In the genomic region with DNA sequence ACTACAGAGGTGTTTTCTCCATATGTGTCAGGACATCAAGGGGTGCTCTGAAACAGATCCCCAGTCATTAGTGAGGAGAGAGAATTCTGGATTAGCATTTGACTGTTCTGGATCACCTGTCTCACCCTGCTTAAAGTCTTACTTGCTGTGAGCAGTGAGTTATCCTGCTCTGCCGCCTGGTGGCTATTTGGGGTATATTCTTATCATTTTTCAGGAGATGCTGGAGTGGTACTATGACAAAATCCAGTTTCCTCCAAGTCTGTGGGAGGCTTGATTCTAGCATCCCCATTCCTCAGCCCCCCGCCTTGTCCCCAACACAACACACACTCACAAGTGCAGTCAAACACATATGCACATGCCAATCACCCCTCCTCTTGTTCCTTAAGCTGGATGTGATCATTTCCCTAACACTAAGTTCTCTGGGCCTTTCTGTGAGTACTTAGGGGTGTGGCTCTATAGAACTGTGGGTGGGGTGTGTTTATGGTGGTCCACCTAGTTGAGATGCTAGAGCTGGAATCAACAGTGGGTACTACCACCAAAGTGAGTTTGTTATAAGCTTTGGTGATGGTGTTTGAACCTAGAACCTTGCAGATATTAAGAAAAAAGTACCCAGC, we compare ENCODE assay signal across 9 mouse cellular contexts.
DNase-seq lines count a peak whose midpoint lies in the region; ATAC-seq and TF ChIP-seq lines count a peak whose summit lies in the region.
"Had no signal": no experiment of that assay in that cellular context is flagged by ENCODE, and none has a peak within 500 bp of the region (broad histone marks: within the 10 kb centered on the region; RNA-seq: fewer than 3 reads in every experiment).

No protein-coding gene starts in this region.

- no peaks in the 10 kb centered on the region for H3K79me2 ChIP-seq in liver, adult 2 months (ENCODE audit: control insufficient read depth, insufficient read depth, low read length)

- DNase-seq in liver, adult 2 months (ENCODE audit: extremely low read depth, low read depth, low spot score), result peak; percentile 48
- no peak for DNase-seq in liver, embryonic 11.5 days (ENCODE audit: low spot score)
- DNase-seq in cerebellum, postnatal 10 days, result peak; percentile 79 to 85
- DNase-seq in frontal cortex, postnatal 14 days (ENCODE audit: low spot score in 2 of 2), result peak; percentile 28 to 66
- peak; percentile 59 to 76 for DNase-seq in kidney, adult 8-10 months
- DNase-seq in left cerebral cortex, postnatal 25 days (ENCODE audit: low spot score in 2 of 2), result peak; percentile 80 to 87
- no peak for DNase-seq in thymus, postnatal 36 days
- DNase-seq: liver, embryonic 13.5 days had no signal

- H3K4me1 ChIP-seq in liver, adult 2 months (ENCODE audit: control insufficient read depth, insufficient read depth, low read length), result no peaks in the 10 kb centered on the region
- H3K4me1 ChIP-seq in liver, embryonic 11.5 days (replicated peaks; ENCODE audit: control insufficient read depth, insufficient read depth, low read length), result no peaks in the 10 kb centered on the region
- 0 out of 2 replicates have a peak, but pooled peaks cover 4% of the 10 kb centered on the region for H3K4me1 ChIP-seq in neural tube, embryonic 15.5 days
- H3K4me1 ChIP-seq: liver, embryonic 13.5 days had no signal

- intact Hi-C loops in left cerebral cortex, postnatal 25 days (cut with DNase I), result loop anchor here (1.0 to 10.0 kb wide), 5 partner anchors 200 to 669 kb away; no protein-coding TSS in a partner anchor

- H3K9ac ChIP-seq in liver, adult 2 months (ENCODE audit: low read depth, low read length), result no peak overlapping the region
- H3K9ac ChIP-seq in liver, embryonic 11.5 days (ENCODE audit: low read depth, low read length), result no peak overlapping the region
- H3K9ac ChIP-seq in neural tube, embryonic 15.5 days (replicated peaks), result no peak overlapping the region
- H3K9ac ChIP-seq: liver, embryonic 13.5 days had no signal

- no peak for ATAC-seq in liver, embryonic 11.5 days (replicated peaks; ENCODE audit: low FRiP score)
- peak; percentile 64 for ATAC-seq in neural tube, embryonic 15.5 days (ENCODE audit: low FRiP score)

- no peaks in the 10 kb centered on the region for H3K27me3 ChIP-seq in liver, adult 2 months (ENCODE audit: control insufficient read depth, insufficient read depth, low read length)
- no peaks in the 10 kb centered on the region for H3K27me3 ChIP-seq in liver, embryonic 11.5 days (replicated peaks; ENCODE audit: control insufficient read depth, insufficient read depth, low read length)
- no peaks in the 10 kb centered on the region for H3K27me3 ChIP-seq in neural tube, embryonic 15.5 days (replicated peaks)
- H3K27me3 ChIP-seq: liver, embryonic 13.5 days had no signal

- 11% methylated on average over 2 of the region's 2 CpGs for WGBS in liver, adult 2 months
- WGBS in liver, embryonic 11.5 days, result 16% methylated on average over 2 of the region's 2 CpGs
- 24% methylated on average over 2 of the region's 2 CpGs for WGBS in neural tube, embryonic 15.5 days

- H3K4me2 ChIP-seq in liver, embryonic 11.5 days, result no peak overlapping the region
- H3K4me2 ChIP-seq in neural tube, embryonic 15.5 days, result no peak overlapping the region
- H3K4me2 ChIP-seq: liver, embryonic 13.5 days had no signal

- no peaks in the 10 kb centered on the region for H3K36me3 ChIP-seq in liver, adult 2 months (ENCODE audit: control insufficient read depth, insufficient read depth, low read length)
- no peaks in the 10 kb centered on the region for H3K36me3 ChIP-seq in liver, embryonic 11.5 days (ENCODE audit: control insufficient read depth, insufficient read depth, low read length)
- no peaks in the 10 kb centered on the region for H3K36me3 ChIP-seq in neural tube, embryonic 15.5 days
- H3K36me3 ChIP-seq: liver, embryonic 13.5 days had no signal

- H3K9me3 ChIP-seq in liver, embryonic 11.5 days (ENCODE audit: control insufficient read depth, low read length), result no peaks in the 10 kb centered on the region
- H3K9me3 ChIP-seq in neural tube, embryonic 15.5 days (replicated peaks), result no peaks in the 10 kb centered on the region
- H3K9me3 ChIP-seq: liver, embryonic 13.5 days had no signal

- no peak for TF ChIP-seq POLR2A in liver, adult 2 months (IDR thresholded peaks at IDR 0.05; ENCODE audit: extremely low read depth, insufficient read depth, low read length)

- peak; percentile 28; the same call in 1 of the 2 replicates for TF ChIP-seq CTCF in liver, adult 2 months (IDR thresholded peaks at IDR 0.05; ENCODE audit: low read depth, low read length)

- no peak overlapping the region for H3K27ac ChIP-seq in liver, adult 2 months (replicated peaks; ENCODE audit: insufficient read depth, low read depth, low read length)
- no peak overlapping the region for H3K27ac ChIP-seq in liver, embryonic 11.5 days (ENCODE audit: low read depth, low read length)
- H3K27ac ChIP-seq in neural tube, embryonic 15.5 days (replicated peaks), result no peak overlapping the region
- H3K27ac ChIP-seq: liver, embryonic 13.5 days had no signal

- no peak overlapping the region for H3K4me3 ChIP-seq in liver, adult 2 months (ENCODE audit: insufficient read depth, low read depth, low read length)
- no peak overlapping the region for H3K4me3 ChIP-seq in liver, embryonic 11.5 days (ENCODE audit: low read depth, low read length)
- H3K4me3 ChIP-seq in neural tube, embryonic 15.5 days (replicated peaks), result no peak overlapping the region
- H3K4me3 ChIP-seq: liver, embryonic 13.5 days had no signal

Comparison
In these comparisons a context has a peak if more than half of its experiments do, and no peak if none do; other contexts are left out.
1. DNase-seq: peak in liver, adult 2 months (single experiment), cerebellum, postnatal 10 days (2 of 2), frontal cortex, postnatal 14 days (2 of 2), kidney, adult 8-10 months (2 of 2) and left cerebral cortex, postnatal 25 days (2 of 2); none in liver, embryonic 11.5 days (single experiment) and thymus, postnatal 36 days (0 of 2).